Mouse (Mus musculus): ENCODE measurements at regions not wholly inside any gene's neighbourhood (a gene's known extent, or its start where the extent isn't known, plus 50 kb on each side); places are given as distances from the start of the nearest gene placed in this dataset.

DNA sequence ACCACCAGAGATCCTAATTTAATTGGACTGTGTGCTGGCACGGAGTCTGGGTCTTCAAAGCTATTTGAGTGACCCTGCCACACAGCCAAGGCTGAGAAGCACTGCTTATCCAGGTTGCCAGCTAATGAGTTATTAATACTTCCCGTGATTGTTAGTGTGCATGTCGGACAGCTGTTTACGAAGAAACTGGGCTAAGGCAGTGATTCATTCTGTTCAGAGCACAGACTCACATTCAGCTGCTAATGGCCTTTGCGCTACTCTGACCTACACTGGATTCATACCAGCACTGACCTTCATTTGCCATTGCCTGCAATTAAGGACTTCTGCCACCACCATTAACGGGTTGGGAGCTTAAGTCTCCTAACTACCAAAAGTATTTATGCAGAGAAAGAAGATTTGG lies 156.7 kb upstream of the Dppa4 start:
- WGBS: 88% methylated on average over 6 of the region's 6 CpGs
- H3K27ac ChIP-seq: no peak overlapping the region
- DNase-seq (ENCODE audit: low spot score): no peak

GRCm38 (mm10) chr16:48127338-48127737 lies 156.2 kb upstream of the Dppa4 start:
- no peaks in the 10 kb centered on the region for H3K9me3 ChIP-seq
- H3K27ac ChIP-seq: no peak overlapping the region
- no peaks in the 10 kb centered on the region for H3K27me3 ChIP-seq (ENCODE audit: insufficient read depth, poor library complexity, severe bottlenecking)
- H3K4me3 ChIP-seq: no peak overlapping the region
- no peak for DNase-seq (ENCODE audit: low spot score)
- no peaks in the 10 kb centered on the region for H3K36me3 ChIP-seq
- no peaks in the 10 kb centered on the region for H3K4me1 ChIP-seq (replicated peaks)

More for the DNA sequence above, 156.7 kb upstream of the Dppa4 start:
- H3K36me3 ChIP-seq: no peaks in the 10 kb centered on the region
- H3K27me3 ChIP-seq (ENCODE audit: insufficient read depth, poor library complexity, severe bottlenecking): no peaks in the 10 kb centered on the region
- no peaks in the 10 kb centered on the region for H3K9me3 ChIP-seq
- H3K4me3 ChIP-seq: no peak overlapping the region
- no peaks in the 10 kb centered on the region for H3K4me1 ChIP-seq (replicated peaks)

- 91% methylated on average over 8 of the region's 8 CpGs for WGBS
These were observed 128.2 kb upstream of the Dppa4 start for GRCm38 (mm10) chr16:48155355-48155754.

GRCm38 (mm10) chr16:48190399-48190798 lies 93.1 kb upstream of the Dppa4 start:
- Histone ChIP-seq H3K27me3 (ENCODE audit: insufficient read depth, poor library complexity, severe bottlenecking) (no peaks in the 10 kb centered on the region), H3K4me3 (no peak overlapping the region), H3K36me3 (no peaks in the 10 kb centered on the region), H3K27ac (no peak overlapping the region), H3K9me3 (no peaks in the 10 kb centered on the region), H3K4me1 (replicated peaks) (no peaks in the 10 kb centered on the region)
- peak; percentile 10 for DNase-seq (ENCODE audit: low spot score)
- 83% methylated on average over 12 of the region's 12 CpGs for WGBS

More at GRCm38 (mm10) chr16:48155355-48155754, 128.2 kb upstream of the Dppa4 start:
- H3K36me3 ChIP-seq: no peaks in the 10 kb centered on the region
- H3K27me3 ChIP-seq (ENCODE audit: insufficient read depth, poor library complexity, severe bottlenecking): no peaks in the 10 kb centered on the region
- H3K4me1 ChIP-seq (replicated peaks): no peaks in the 10 kb centered on the region
- H3K27ac ChIP-seq: no peak overlapping the region
- no peak for DNase-seq (ENCODE audit: low spot score)
- H3K9me3 ChIP-seq: no peaks in the 10 kb centered on the region
- H3K4me3 ChIP-seq: no peak overlapping the region

- no peaks in the 10 kb centered on the region for H3K36me3 ChIP-seq
These were observed 91.3 kb upstream of the Dppa4 start for GRCm38 (mm10) chr16:48192197-48192596.

DNA sequence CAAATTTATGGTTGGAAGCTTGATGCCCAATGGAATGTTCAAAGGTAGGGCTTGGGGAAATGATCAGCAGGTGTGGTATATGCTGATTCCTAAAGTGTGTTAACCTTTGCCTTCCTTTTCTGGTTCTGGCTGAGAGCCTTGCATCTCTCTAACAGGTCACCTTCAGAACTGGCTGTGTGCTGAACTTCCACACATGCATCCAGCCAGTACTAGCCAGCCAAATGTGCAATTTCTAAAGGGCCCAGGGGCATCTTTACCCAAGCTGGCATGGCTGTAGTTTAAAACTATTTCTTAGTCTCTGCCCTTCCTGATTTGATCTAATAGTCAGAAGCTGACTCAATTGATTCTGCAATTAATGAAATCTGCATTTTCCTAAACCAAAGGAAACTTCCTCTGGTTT lies 68.6 kb upstream of the Dppa4 start:
- no peaks in the 10 kb centered on the region for H3K4me1 ChIP-seq (replicated peaks)
- H3K9me3 ChIP-seq: no peaks in the 10 kb centered on the region
- DNase-seq (ENCODE audit: low spot score): no peak
- no peaks in the 10 kb centered on the region for H3K36me3 ChIP-seq
- H3K27ac ChIP-seq: no peak overlapping the region
- H3K4me3 ChIP-seq: no peak overlapping the region
- H3K27me3 ChIP-seq (ENCODE audit: insufficient read depth, poor library complexity, severe bottlenecking): no peaks in the 10 kb centered on the region

More at GRCm38 (mm10) chr16:48192197-48192596, 91.3 kb upstream of the Dppa4 start:
- Histone ChIP-seq H3K4me1 (replicated peaks) (no peaks in the 10 kb centered on the region), H3K9me3 (no peaks in the 10 kb centered on the region), H3K27me3 (ENCODE audit: insufficient read depth, poor library complexity, severe bottlenecking) (no peaks in the 10 kb centered on the region), H3K4me3 (no peak overlapping the region), H3K27ac (no peak overlapping the region)
- 84% methylated on average over 3 of the region's 3 CpGs for WGBS
- DNase-seq (ENCODE audit: low spot score): no peak

Data from hindbrain, embryonic 10.5 days (tissue).